Mouse (Mus musculus) kidney, adult 8-10 months (tissue): ENCODE measurements at regions not wholly inside any gene's neighbourhood (a gene's known extent, or its start where the extent isn't known, plus 50 kb on each side); places are given as distances from the start of the nearest gene placed in this dataset.

ENCODE experiments used
- DNase-seq, 2 experiments: peaks; one replicate each; pipeline ENCODE4 v3.0.0; 2022

GRCm38 (mm10) chr15:36427334-36427733 is 580.2 kb downstream of the Zfp706 start:
- DNase-seq, result no peak

GRCm38 (mm10) chr15:36425902-36426301 is 581.7 kb downstream of the Zfp706 start:
- DNase-seq, result no peak

- DNase-seq, result no peak
These were observed 583.5 kb downstream of the Zfp706 start for GRCm38 (mm10) chr15:36424047-36424446.

- no peak for DNase-seq
These were observed 584.8 kb downstream of the Zfp706 start for GRCm38 (mm10) chr15:36422781-36423180.

GRCm38 (mm10) chr15:36419943-36420480 is 587.6 kb downstream of the Zfp706 start:
- DNase-seq, result no peak

- no peak for DNase-seq
These were observed 590.1 kb downstream of the Zfp706 start for GRCm38 (mm10) chr15:36417426-36417825.

GRCm38 (mm10) chr15:36415552-36416249 is 591.9 kb downstream of the Zfp706 start:
- no peak for DNase-seq

- no peak for DNase-seq
These were observed 595.6 kb downstream of the Zfp706 start for GRCm38 (mm10) chr15:36412016-36412415.

GRCm38 (mm10) chr15:36405446-36405845 is 602.1 kb downstream of the Zfp706 start:
- DNase-seq, result no peak

GRCm38 (mm10) chr15:36403336-36404119 is 604.0 kb downstream of the Zfp706 start:
- DNase-seq, result peak in 1 of 2 experiments; percentile 15

- DNase-seq, result no peak
These were observed 605.5 kb downstream of the Zfp706 start for GRCm38 (mm10) chr15:36402051-36402450.

GRCm38 (mm10) chr15:36400311-36400840 is 607.2 kb downstream of the Zfp706 start:
- DNase-seq, result no peak

GRCm38 (mm10) chr15:36399355-36400012 is 608.1 kb downstream of the Zfp706 start:
- peak in 1 of 2 experiments; percentile 20 for DNase-seq

- no peak for DNase-seq
These were observed 609.2 kb downstream of the Zfp706 start for GRCm38 (mm10) chr15:36398099-36398982.

GRCm38 (mm10) chr15:36396791-36397190 is 610.8 kb downstream of the Zfp706 start:
- no peak for DNase-seq

GRCm38 (mm10) chr15:36396245-36396644 is 611.3 kb downstream of the Zfp706 start:
- DNase-seq, result no peak

GRCm38 (mm10) chr15:36395672-36396050 is 611.9 kb downstream of the Zfp706 start:
- no peak for DNase-seq

GRCm38 (mm10) chr15:36394914-36395671 is 612.5 kb downstream of the Zfp706 start:
- no peak for DNase-seq

GRCm38 (mm10) chr15:36389775-36390174 is 617.8 kb downstream of the Zfp706 start:
- DNase-seq, result no peak

GRCm38 (mm10) chr15:36381228-36381671 is 626.3 kb downstream of the Zfp706 start:
- no peak for DNase-seq
